Mouse (Mus musculus): Measurements from ENCODE around the gene Tradd.
A peak's percentile ranks its signal among the peaks of the same experiment; 100 is the strongest.
"Not testable (repeated sequence)": the region's sequence is repeated elsewhere in the genome, so short reads cannot be mapped to it uniquely, and the experiment has no call there.

Tradd gene

DNA sequence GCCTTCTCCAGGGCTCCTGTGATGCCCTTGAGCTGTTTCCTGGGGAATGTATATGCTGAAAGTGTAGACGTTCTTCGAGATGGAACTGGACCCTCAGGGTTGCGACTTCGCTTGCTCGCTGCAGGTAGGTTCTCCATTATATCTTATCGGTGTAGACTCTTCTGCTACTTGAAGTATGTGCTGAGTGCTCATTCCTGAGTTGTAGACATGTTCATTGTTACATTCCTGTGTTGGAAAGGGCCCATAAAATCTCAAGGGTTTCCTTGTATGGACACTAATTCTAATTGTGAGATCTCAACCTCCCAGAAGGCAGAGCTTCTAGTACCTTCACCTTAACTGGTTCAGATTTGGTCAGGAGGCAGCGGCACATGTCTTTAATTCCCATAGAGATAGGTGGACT is 23.4 kb downstream of the Tradd start:
- no peak for DNase-seq (ENCODE audit: low spot score)

DNA sequence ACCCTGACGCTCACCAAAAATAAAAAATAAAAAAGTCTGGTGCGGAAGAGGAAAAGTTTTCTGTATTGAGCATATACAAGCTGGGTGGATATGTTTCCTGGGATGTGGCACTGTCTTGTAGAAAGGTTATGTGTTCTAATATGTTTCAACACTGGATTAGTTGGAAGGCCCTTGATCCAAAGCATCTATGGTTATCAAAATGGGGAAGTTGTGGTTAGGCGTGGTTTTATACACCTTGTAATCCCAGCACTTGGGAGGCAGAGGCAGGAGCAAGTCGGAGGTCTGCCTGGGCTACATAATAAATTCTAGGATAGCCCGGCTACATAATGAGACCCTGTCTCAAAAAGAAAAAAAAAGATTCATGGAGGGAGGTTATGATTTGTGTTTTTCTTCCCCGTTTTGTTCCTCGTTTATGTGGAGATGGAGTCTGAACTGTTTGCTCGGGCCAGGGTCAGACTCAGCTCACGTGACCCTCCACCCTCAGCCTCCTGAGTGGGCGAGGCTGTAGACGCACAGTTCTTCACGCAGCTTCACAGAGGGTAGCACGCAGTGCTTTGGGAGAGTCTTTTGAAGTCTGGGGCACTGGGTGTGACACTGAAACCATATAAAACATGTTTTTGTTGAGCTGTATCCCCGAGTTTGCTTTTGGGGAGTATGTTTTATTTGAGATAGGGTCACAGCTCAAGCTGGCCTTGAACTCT is 26.8 kb downstream of the Tradd start:
- DNase-seq (ENCODE audit: low spot score) = no peak

GRCm38 (mm10) chr8:105235206-105235605 is 29.2 kb downstream of the Tradd start:
- DNase-seq (ENCODE audit: low spot score) = no peak

DNA sequence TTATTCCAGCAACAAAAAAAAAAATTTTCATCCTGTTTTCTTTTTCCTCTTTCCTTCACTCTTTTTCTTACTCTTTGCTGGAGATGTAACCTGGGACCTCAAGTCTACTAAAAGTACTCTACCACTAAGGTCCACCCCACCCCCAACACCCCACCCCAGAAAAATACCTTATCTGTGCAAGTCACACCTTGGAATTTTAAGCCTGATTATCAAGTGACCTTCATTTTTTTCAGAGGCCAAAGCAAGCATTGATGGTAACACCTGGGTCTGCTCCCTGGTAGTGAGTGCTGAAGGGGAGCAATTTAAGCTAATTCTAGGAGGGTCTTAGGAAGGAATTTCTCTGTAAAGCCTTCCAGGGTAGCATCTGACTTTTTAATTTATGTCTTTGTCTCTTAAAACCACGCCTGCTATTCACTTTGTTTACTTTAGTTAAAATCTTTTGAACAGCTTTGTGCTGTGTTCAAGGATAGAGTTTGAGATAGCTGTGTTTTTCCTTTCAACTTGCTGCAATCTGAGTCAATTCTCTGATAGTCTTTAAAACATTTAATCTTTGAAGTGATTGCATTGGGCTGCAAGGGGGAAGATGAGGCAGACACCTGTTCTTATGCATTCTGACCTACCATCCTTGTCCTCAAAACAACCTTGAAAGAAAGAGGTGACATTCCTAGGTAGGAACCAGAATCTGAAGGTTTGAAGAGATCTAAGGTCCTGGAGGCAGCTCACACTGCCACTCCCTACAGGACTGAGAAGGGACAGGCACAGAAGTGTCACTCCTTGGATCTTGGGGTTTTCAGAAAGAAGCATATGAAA is 31.1 kb downstream of the Tradd start:
- no peak for DNase-seq (ENCODE audit: low spot score)

GRCm38 (mm10) chr8:105232321-105232693 is 32.1 kb downstream of the Tradd start:
- DNase-seq (ENCODE audit: low spot score) = not testable (repeated sequence)

DNA sequence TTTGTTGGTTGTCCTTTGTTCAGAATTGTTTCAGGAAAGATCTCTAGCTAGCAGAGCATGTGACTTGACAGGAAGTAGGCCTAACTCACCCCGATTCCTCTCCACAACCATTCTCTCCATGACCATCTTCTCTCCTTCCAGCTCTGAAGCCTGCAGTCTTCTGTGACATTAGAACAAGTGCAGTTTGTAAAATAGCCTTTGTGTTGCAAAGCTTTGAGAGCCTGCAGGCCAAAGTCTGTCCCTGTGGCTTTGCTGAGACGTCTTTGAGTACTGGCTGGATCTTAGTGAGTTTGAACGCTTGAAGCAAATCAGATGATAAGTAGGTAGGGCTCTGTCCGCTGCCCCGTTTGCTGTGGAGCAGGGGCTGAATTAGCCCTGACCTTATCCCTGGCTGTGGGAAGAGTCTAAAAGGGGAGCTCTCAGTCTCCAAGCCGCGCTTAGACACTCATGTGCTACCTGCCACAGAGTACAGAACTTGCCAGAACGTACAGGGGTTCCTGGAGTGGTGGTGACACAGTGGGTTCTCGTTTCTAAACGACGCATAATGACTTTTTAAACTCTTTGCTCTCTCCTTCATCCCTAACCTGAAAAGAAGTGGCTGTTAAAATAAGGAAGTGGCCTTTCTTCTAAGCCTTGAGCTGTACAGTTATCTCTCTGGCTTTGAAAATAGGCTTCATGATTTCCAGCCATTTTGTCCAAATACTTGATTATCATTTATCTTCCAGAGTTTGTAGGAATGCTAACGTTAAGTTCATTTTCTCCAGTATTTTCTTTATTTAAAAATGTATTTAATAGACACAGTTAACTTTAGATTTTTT is 32.7 kb downstream of the Tradd start:
- no peak for DNase-seq (ENCODE audit: low spot score)

DNA sequence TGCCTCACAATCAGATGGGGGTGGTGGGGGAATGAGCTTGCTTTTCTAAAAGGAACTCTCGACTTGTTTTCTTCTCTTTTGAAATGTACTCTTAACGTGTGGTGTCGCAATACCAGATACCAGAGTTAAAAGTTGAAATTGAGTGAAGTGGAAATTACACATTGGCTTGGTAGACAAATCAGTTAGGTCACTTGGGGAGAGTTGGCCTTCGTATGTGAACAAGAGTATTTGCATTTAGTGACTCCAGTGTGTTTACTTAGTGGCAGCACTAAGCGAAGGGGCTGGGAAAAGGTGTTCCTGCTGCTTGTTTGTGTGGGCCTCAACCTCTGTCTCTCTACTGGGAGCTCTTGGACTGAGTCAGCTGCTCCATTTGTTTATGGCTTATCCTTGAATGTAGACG is 38.5 kb downstream of the Tradd start:
- no peak for DNase-seq (ENCODE audit: low spot score)

DNA sequence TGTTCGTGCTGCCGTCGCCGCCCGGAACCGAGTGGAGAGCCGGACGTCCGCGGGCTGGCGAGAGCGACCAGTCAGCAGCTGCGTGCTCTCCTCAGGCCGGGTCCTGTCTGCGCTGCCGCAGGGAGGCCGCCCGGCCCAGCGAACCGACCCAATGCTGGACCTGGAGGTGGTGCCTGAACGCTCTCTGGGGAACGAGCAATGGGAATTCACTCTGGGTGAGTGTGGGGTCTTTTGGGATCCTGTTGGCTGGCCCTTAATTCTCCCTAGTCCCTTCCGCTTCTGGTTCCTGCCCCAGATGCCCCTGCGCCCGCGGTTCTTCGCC is 39.2 kb downstream of the Tradd start:
- no peak for DNase-seq (ENCODE audit: low spot score)

DNA sequence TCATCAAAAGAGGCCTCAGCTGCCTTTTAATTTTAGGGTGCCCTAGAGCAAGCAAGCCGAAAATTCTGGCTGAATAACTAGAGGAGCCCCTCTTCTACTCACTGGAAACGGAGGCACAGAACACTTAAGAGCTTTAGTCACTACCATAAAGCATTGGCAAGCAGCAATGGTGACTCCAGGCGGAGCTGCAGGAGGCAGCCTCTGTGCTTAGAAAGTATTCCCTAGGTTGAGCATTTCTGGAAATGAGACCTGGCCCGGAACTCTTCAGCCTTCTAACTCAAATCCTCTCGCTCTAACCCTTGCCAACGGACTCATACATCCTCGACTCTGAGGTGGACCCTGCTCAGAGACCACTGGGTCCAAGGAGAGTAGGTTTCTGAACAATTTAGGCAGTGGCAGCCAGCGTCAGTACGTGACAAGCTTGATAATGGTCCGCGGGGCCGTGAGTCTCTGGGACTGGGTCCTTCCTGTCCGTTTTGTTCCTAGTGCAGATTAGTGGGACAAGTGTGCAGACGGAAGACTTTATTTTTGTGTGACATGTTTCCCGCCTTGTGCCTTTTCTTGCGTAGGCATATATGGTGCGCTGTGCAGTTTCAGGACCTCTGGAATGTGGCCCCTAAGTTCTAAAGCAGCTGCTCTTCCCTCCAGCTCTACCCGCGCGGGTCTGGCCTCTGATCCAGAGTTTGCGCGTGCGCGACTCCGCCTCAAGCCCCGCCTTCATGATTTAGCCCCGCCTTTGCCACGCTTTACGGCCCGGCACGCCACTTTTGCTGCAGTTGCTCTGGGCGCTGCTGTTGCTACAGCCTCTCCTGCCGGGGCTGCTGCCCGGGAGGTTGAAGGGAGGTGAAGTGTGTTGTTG is 39.8 kb downstream of the Tradd start, which contains the start of gene D230025D16Rik:
Gene D230025D16Rik, plus strand, starts transcription at position 733 of the 859 bp plus-strand sequence.
- peak; percentile 78 for DNase-seq (ENCODE audit: low spot score)

GRCm38 (mm10) chr8:105223850-105224249 is 40.6 kb downstream of the Tradd start:
- DNase-seq (ENCODE audit: low spot score) = no peak

DNA sequence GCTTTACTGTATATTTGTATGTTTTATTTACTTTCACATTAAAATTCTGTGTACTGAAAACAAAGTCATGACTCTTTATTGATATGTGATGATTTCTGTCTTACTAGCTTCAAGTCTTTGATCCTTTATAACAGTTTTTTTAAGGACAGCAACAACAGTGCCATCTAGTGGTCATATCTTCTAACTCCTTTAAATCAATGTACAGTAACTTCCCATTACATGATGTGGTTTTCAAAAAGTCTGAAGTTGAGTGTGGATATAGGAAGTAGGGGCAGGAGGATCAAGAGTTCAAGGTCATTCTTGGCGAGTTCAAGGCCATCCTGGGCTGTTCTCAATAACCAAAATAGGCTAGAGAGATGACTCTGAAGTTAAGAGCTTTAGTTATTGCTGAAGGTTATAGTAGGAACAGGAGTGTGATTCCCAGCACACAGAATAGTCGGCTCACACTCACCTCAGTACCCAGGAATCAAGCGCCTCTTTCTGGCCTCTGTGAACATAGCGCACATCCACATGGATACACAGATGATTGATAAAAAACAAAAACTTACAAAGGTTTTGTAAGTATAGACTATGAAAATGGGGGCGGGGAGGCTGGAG is 46.4 kb downstream of the Tradd start:
- peak; percentile 81 for DNase-seq (ENCODE audit: low spot score)

DNA sequence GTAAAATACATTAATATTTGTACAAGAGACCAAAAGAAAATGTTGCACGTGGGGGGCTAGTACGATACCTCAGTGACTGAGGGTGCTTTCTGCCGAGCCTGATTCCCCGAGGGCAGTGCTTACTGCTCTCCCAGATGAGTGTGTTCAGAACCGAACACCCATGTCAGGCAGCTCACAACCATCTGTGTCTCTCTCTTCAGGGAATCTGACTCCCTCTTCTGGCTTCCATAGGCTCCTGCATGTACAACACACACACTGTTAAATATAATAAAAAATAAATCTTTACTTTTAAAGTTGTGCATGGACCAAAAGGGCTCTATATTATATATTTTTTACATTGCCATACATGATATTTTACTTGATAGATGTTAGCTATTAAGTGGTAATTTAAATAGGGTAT is 50.3 kb downstream of the Tradd start:
- DNase-seq (ENCODE audit: low spot score) = no peak

DNA sequence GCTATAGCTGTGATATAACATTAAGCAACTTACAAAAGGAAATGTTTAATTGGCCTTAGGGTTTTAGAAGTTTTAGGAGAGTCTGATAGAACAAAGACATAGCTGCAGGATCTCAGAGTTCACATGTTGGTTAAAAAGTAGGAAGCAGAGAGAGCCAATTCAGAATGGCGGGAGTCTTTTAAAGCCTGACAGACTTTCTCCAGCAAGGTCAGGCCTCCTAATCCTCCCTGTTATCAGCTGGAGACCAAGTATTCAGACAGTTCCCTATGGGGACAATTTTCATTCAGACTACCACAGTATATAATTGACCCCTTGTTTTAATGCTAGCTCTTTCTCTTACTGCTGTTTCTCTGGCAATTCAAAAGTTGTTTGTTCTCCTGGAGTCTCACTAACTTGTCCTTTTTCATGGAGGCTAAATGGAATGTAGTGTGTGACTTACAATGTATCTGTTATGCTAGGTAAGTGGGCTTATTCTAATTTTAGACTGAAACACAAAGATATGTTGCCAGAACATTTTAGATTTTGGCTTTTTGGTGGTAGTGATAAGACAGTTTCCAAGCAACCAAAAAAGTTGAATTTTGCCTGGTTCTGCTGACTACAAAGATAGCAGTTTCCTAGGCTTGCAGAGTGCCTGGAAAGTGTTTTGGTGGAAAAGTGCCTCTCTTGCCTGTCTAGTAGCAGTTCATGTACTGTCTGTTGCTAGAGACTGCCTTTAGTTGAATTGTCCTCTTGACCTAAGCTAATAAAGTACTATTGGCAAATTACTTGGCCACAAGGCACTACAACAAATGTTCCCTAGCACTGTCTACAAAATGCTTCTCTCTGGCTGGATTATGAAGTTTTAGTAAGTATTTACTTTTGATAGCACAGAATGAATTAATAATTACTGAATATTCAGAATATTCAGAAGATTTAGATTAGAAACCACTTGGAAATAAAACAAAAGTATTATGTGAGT is 55.0 kb downstream of the Tradd start:
- DNase-seq (ENCODE audit: low spot score) = no peak
